Mouse (Mus musculus) stomach, embryonic 15.5 days (tissue): ENCODE measurements at regions not wholly inside any gene's neighbourhood (a gene's known extent, or its start where the extent isn't known, plus 50 kb on each side); places are given as distances from the start of the nearest gene placed in this dataset.

Experiments
- ATAC-seq: fragments of 200-750 bp; cut with Nextera tagmentation; 2 replicates; pipeline ENCODE4 v1.8.0; 2017; ENCODE audit warnings: low read depth, moderate number of reproducible peaks, moderate TSS enrichment; ENCODE audit not compliant: insufficient read depth, low FRiP score
- H3K27ac ChIP-seq: fragments of 300-500 bp; sonication (generic); 2 replicates; pipeline ENCODE4 v1.5.1; 2015; ENCODE audit warnings: mild to moderate bottlenecking, inconsistent platforms
- H3K27me3 ChIP-seq: fragments of 300-500 bp; sonication (generic); replicated peaks from 2 replicates; pipeline ENCODE4 v1.6.1; 2015; ENCODE audit warnings: inconsistent platforms
- H3K36me3 ChIP-seq: fragments of 300-500 bp; sonication (generic); 2 replicates; pipeline ENCODE4 v1.6.1; 2015; ENCODE audit warnings: inconsistent platforms
- H3K4me1 ChIP-seq: fragments of 300-500 bp; sonication (generic); 2 replicates; pipeline ENCODE4 v1.6.1; 2015; ENCODE audit warnings: inconsistent platforms
- H3K4me2 ChIP-seq: fragments of 300-500 bp; sonication (generic); 2 replicates; pipeline ENCODE4 v1.6.1; 2015; ENCODE audit warnings: mild to moderate bottlenecking, inconsistent platforms
- H3K4me3 ChIP-seq: fragments of 300-500 bp; sonication (generic); replicated peaks from 2 replicates; pipeline ENCODE4 v1.5.1; 2015; ENCODE audit warnings: inconsistent platforms
- H3K9ac ChIP-seq: fragments of 300-500 bp; sonication (generic); 2 replicates; pipeline ENCODE4 v1.6.1; 2015; ENCODE audit warnings: inconsistent platforms
- H3K9me3 ChIP-seq: fragments of 300-500 bp; sonication (generic); 2 replicates; pipeline ENCODE4 v1.6.1; 2016; ENCODE audit warnings: inconsistent platforms
- WGBS: fragments of 180-500 bp; shearing (Covaris S2); methylation state at CpG from one replicate; pipeline ENCODE4 v1.1.7; 2015; 5-methylcytosine and 5-hydroxymethylcytosine counted together

GRCm38 (mm10) chr14:25398745-25399144 lies 60.2 kb upstream of the Zmiz1 start:
- no peaks in the 10 kb centered on the region for H3K27me3 ChIP-seq
- H3K9me3 ChIP-seq, result no peaks in the 10 kb centered on the region
- WGBS, result 84% methylated on average over 5 of the region's 5 CpGs
- no peak overlapping the region for H3K9ac ChIP-seq
- no peak overlapping the region for H3K27ac ChIP-seq
- no peak overlapping the region for H3K4me2 ChIP-seq
- peaks cover 27% of the 10 kb centered on the region for H3K4me1 ChIP-seq
- no peak overlapping the region for H3K4me3 ChIP-seq
- ATAC-seq, result no peak
- H3K36me3 ChIP-seq, result no peaks in the 10 kb centered on the region

GRCm38 (mm10) chr14:25399286-25399685 lies 59.7 kb upstream of the Zmiz1 start:
- no peak overlapping the region for H3K4me2 ChIP-seq
- H3K27ac ChIP-seq, result no peak overlapping the region
- H3K36me3 ChIP-seq, result no peaks in the 10 kb centered on the region
- no peak overlapping the region for H3K4me3 ChIP-seq
- no peak for ATAC-seq
- no peaks in the 10 kb centered on the region for H3K9me3 ChIP-seq
- H3K27me3 ChIP-seq, result no peaks in the 10 kb centered on the region
- WGBS, result 64% methylated on average over 3 of the region's 3 CpGs
- H3K4me1 ChIP-seq, result peaks cover 27% of the 10 kb centered on the region
- H3K9ac ChIP-seq, result no peak overlapping the region

DNA sequence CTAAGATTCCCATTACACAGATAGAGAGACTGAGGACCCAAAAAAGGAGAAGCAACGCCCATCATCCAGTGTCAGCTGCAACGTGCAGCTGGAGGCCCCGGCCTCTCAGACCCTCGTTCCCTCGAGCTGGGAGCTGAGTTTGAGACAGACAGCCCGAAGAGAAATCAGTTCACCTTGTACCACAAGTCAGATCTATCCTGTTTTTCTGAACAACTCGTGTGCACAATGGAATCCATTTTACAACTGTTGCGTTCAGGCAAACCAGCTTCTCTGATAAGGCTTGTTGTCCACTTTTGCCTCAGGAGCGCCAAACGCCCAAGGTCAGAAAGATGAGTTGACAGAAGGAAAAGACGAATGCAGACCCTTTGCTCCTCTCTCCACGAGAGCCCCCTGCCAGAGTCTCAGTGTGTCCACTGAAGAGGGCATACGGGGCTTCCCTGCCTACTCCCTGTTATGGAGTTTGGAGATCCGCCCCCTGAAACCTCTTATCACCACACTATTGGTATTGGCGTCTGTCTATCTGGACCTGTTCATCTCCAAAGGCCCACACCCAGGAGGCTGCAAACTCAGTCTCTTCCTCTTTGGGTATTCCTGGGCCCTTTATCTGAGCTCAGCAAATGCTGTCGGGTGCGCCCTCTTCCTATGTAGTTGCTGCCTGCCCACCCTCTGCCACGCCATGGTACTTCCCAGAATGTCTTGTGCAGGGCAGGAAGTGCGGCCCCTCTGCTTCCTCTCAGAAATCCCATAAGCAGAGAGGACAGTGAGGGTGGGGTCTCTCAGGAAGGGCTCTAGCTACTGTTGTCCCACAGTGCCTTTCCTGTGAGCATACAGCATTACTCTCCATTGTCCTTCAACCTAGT lies 57.7 kb upstream of the Zmiz1 start:
- 0 out of 2 replicates have a peak overlapping the region, but pooled peaks have one; percentile 18 for H3K27ac ChIP-seq
- H3K4me2 ChIP-seq, result 0 out of 2 replicates have a peak overlapping the region, but pooled peaks have one; percentile 8
- no peaks in the 10 kb centered on the region for H3K36me3 ChIP-seq
- H3K9ac ChIP-seq, result no peak overlapping the region
- peaks cover 33% of the 10 kb centered on the region for H3K4me1 ChIP-seq
- WGBS, result 76% methylated on average over 19 of the region's 19 CpGs
- H3K9me3 ChIP-seq, result no peaks in the 10 kb centered on the region
- H3K4me3 ChIP-seq, result no peak overlapping the region
- H3K27me3 ChIP-seq, result no peaks in the 10 kb centered on the region
- peak; percentile 61 for ATAC-seq

DNA sequence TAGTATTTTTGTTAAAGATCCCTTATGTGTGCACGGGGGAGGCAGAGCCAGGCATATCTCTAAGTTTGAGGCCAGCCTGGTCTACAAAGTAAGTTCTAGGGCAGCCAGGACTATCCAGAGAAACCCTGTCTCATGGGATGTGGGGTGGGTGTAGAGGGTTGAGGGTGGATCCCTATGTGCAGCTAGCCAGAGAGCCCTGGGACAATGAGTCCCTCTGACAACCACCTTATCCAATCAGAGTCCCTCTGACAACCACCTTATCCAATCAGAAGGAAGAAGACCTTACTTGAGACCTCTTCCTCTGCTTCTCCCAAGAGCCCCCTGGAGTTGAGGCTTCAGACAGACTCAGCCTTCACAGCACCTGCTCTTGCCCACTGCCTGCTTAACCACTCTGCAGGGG lies 56.6 kb upstream of the Zmiz1 start:
- ATAC-seq, result no peak
- 71% methylated on average over 1 of the region's 1 CpGs for WGBS
- no peaks in the 10 kb centered on the region for H3K9me3 ChIP-seq

DNA sequence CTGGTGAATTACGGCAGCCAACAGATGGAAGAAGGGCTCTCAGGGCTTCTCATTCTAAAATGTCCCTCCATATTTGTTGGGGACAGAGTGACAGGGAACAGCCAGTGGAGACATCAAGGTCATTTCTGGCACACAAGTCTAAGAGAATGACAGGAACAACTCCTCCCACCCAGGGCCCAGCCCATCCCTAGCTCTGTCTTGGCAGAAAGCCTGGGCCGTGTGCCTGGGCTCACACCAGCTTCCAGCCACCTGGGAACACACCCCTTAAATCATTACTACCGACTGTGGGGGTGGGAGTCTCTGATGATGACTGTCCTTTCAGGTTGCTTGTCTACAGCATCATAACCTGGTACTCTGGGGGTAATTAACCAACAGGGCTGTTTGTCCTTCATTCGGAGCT lies 53.8 kb upstream of the Zmiz1 start:
- no peak overlapping the region for H3K4me2 ChIP-seq
- 0 out of 2 replicates have a peak, but pooled peaks cover 10% of the 10 kb centered on the region for H3K4me1 ChIP-seq
- no peaks in the 10 kb centered on the region for H3K36me3 ChIP-seq
- no peaks in the 10 kb centered on the region for H3K9me3 ChIP-seq
- H3K27me3 ChIP-seq, result no peaks in the 10 kb centered on the region
- H3K9ac ChIP-seq, result no peak overlapping the region
- 58% methylated on average over 4 of the region's 4 CpGs for WGBS
- no peak overlapping the region for H3K4me3 ChIP-seq
- no peak overlapping the region for H3K27ac ChIP-seq
- ATAC-seq, result no peak

More for the DNA sequence above, 56.6 kb upstream of the Zmiz1 start:
- no peak overlapping the region for H3K4me3 ChIP-seq
- H3K4me1 ChIP-seq, result peaks cover 23% of the 10 kb centered on the region
- H3K36me3 ChIP-seq, result no peaks in the 10 kb centered on the region
- H3K4me2 ChIP-seq, result no peak overlapping the region
- no peaks in the 10 kb centered on the region for H3K27me3 ChIP-seq
- H3K9ac ChIP-seq, result no peak overlapping the region
- H3K27ac ChIP-seq, result no peak overlapping the region

GRCm38 (mm10) chr14:25406059-25406458 lies 52.9 kb upstream of the Zmiz1 start:
- Histone ChIP-seq H3K4me3 (no peak overlapping the region), H3K36me3 (no peaks in the 10 kb centered on the region), H3K4me1 (0 out of 2 replicates have a peak, but pooled peaks cover 9% of the 10 kb centered on the region), H3K27ac (no peak overlapping the region), H3K9ac (no peak overlapping the region), H3K9me3 (no peaks in the 10 kb centered on the region), H3K27me3 (no peaks in the 10 kb centered on the region), H3K4me2 (no peak overlapping the region)
- ATAC-seq, result no peak
- 78% methylated on average over 3 of the region's 3 CpGs for WGBS

DNA sequence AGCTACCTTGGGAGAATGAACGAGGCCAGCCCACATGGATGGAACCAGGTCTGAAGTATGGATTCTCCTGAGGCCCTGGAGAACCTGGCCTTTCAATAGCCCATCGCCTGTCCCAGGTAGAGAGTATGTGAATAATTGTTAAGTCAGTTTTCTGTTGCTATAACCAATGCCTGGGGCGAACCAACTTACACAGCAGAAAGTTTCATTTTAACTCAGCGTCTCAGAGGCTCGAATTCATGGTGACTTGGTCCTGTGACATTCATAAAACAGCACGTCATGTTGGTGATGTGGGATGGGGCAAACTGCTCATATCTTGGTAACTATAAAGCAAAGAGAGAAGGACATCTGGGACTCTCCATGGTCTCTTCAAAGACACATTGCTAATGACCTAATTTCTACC lies 52.4 kb upstream of the Zmiz1 start:
- ATAC-seq, result no peak
- H3K9me3 ChIP-seq, result no peaks in the 10 kb centered on the region
- no peaks in the 10 kb centered on the region for H3K36me3 ChIP-seq
- 93% methylated on average over 6 of the region's 6 CpGs for WGBS
- H3K27ac ChIP-seq, result no peak overlapping the region
- H3K27me3 ChIP-seq, result no peaks in the 10 kb centered on the region
- no peak overlapping the region for H3K4me2 ChIP-seq
- H3K4me1 ChIP-seq, result 0 out of 2 replicates have a peak, but pooled peaks cover 6% of the 10 kb centered on the region
- no peak overlapping the region for H3K4me3 ChIP-seq
- no peak overlapping the region for H3K9ac ChIP-seq

GRCm38 (mm10) chr14:25407111-25407510 lies 51.9 kb upstream of the Zmiz1 start:
- Histone ChIP-seq H3K4me1 (0 out of 2 replicates have a peak, but pooled peaks cover 6% of the 10 kb centered on the region), H3K27ac (no peak overlapping the region), H3K27me3 (no peaks in the 10 kb centered on the region), H3K9ac (no peak overlapping the region), H3K36me3 (no peaks in the 10 kb centered on the region), H3K9me3 (no peaks in the 10 kb centered on the region), H3K4me3 (no peak overlapping the region), H3K4me2 (no peak overlapping the region)
- ATAC-seq, result no peak
- 84% methylated on average over 7 of the region's 7 CpGs for WGBS
